Mouse (Mus musculus): ENCODE data around the gene Gm49416.
A peak's percentile ranks its signal among the peaks of the same experiment; 100 is the strongest.
"Not testable (repeated sequence)": the region's sequence is repeated elsewhere in the genome, so short reads cannot be mapped to it uniquely, and the experiment has no call there.

Gm49416 gene

DNA sequence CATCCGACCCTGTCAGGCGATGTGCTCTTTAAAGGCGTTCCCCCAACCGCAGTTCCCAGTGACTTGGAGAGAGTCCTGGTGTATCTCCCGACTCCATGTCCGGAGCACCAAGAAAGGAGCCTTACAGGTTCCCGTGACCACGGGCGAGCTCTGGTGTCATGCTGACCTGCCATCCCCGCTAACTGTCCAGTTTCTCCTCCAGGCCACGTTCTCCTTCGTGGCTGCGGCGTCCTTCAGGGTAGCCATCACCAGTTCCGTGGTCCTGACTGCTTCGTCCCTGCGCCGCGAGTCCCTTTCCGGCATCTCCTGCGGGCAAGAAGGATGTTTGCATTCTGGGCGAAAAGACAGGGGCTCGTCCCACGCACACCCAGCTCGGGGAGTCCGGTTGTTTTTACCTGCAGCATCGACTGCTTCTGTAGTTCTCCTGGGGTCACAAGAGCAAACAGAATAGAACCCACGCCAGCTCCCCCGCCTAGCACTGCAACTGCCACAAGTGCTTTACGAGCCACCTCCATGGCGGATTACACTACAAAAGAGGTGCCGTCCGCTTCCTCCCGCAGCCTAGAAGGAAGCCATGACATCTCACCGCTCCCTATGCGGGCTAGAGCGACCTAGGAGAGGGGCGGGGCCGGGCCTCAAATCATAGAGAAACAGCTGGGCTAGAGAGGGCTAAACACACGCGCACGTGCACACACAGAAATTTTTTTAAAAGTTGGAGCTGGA, 8.3 kb upstream of the Gm49416 start, which contains the start of gene Uqcc3:
Gene Uqcc3 (minus strand): TSS at position 613 of the 723 bp plus-strand sequence.
- peak; percentile 87 for DNase-seq

DNA sequence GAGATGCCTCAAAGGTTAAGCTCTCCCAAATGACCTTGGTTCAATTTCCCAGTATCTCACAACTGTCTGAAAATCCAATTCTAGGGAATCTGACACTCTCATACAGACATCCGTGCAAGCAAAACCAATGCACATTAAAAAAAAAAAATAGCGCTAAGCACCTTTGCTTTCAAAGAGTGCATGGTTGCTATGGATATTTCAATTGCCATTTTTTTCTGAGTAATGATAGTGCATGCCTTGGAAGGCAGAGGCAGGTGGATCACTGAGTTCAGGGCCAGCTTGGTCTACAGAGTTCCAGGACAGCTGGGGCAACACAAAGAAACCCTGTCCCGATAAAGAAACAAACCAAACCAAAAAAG, 7.7 kb upstream of the Gm49416 start:
- no peak for DNase-seq

DNA sequence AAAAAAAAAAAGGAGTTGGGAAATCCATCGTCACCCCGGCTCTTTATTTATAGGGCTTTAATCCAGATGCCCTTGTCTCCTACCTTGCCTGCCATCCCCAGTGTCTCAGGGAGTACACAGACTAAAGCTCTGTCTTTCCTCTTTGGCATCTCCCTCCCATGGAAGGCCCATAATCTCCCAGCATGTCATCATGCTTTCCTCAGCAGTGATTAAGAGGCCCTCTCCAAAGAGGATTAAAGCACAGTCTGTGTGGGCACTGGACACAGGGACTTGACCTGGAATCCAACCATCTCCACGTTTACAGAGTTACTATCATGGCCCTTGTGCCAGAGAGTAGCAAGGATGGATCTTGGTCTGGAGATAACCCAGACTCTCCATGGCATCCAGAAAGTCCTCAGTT, 5.1 kb upstream of the Gm49416 start, which contains the start of the genes Lbhd1 and Gm49403:
Gene Lbhd1 (plus strand): TSS at position 117 of the 400 bp plus-strand sequence.
Gene Gm49403 (plus strand): TSS at position 315 of the 400 bp plus-strand sequence.
- DNase-seq = no peak

DNA sequence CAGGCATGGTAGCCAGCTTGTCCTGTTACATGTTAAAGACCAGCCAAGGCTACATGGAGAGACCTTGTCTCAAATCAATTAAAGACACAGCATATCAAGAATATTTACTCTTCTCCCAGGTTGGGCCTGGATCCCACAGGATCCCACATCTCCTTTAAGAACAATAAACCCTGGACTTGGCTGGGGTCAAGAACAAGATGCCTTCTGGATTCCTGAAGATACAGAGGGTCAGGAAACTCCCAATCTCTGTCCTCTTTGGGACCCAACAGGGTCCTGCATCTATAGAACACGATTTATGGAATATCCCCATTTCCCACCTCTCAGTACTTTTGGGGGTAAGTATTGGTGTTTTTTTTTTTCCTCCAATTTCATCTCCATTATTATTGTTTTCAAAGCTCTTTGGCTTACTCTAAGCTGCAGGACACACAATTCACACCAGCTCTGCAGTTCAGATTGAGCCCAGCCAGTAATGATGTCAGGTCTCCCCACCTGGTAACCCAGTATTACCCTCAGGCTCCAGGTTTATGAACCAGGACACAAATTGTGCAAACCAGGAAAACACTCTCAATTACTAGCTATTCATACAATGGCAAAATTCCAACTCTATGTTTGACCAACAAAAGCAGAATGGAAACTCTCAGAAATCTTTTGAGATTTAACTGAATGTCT, 1.7 kb upstream of the Gm49416 start:
- no peak for DNase-seq

DNA sequence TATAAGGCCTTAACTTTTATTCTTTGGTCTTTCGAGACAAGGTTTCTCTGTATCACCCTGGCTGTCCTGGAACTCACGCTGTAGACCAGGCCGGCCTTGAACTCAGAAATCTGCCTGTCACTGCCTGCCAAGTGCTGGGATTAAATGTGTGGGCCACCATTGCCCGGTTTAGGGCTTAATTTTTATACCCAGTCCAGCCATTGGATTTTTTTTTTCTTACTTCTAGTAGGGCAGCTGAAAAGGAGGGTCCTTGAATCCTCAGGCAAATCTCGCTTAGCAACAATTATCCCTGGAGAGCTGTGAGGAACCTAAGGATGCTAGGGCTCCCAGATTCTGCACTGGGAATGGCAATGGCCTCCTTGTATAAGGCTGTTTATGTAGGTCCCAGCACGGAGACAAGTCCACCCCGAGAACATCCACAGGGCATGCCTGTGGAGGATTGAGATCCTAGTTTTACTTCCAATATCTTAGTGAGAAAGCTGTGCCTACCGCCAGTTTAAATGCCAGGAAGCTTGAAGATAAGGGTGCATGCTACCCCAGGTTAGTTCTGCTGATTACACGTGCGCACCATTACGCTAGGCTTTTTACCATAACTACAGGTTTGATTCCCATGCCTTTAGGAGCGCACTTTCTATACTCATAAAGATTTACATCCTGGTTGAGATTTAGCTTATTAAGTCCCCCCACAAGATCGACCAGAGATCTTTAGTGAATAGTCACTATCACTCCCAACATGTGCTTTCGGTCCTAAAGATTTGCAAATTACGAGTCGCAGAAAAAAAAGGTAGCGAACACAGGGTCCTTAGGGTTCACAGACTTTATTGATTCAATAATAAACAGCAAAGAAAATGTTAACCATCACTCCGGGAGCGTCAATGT, 902 bp upstream of the Gm49416 start:
- no peak for DNase-seq

DNA sequence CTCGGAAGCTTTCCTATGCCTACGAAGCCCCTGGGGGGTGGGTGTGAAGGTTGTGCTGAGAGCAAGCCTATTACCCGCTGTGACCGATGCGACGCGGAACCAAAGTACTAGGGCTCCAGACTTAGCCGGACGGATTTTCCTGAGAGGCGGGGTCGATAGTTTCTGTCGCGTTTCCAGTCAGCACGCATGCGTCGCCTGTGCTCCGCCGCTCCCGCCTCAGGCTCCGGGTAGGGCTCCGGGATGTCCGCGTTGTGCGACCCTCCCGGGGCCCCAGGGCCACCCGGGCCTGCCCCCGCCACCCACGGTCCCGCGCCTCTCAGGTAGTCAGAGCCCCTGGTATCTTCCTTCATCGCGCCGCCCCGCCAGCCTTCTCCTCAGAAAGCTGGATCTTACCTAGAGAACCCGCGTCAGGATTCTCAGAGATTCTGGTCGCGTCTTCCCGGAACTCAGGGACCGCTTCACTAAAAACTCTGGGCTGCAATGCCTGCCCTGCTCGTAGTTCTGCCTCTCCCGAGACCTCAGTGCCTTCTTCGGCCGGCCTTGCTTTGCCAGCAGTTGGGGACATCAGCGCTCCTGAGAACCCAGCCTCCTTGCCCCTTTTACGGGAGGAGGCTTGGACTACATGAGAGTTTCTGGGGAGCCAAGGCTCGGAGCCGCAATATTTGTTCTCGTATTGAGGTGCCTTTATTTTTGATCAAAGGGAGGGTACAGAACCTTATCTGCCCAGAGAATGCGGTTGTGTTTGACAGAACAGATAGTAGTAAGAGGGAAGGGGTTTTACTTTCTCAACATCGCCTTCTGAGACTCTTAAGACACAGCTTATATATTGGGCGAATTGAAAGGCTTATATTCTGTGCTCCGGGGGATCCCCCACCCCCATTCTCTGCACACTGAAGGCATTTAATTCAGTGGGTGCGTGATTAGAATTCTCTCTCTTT, 4.4 kb downstream of the Gm49416 start, which contains the start of gene Ints5:
Gene Ints5 (plus strand): TSS at position 177 of the 938 bp plus-strand sequence.
- DNase-seq = peak; percentile 81

DNA sequence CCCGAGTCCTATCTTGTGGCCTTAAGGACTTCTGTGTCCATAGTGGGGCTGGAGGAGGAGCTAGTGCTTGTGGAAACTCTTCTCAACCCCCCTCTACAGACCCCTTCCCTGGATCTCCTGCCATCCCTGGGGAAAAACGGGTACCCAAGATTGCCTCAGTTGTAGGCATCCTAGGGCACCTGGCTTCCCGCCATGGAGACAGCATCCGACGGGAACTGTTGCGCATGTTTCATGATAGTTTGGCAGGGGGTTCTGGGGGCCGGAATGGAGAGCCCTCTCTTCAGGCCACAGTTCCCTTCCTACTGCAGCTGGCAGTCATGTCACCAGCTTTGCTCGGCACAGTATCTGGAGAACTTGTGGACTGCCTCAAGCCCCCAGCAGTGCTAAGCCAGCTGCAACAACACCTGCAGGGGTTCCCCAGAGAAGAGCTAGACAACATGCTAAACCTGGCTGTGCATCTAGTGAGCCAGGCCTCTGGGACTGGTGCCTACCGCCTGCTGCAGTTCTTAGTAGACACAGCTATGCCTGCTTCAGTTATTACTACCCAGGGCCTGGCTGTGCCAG, 6.8 kb downstream of the Gm49416 start:
- DNase-seq = no peak

DNA sequence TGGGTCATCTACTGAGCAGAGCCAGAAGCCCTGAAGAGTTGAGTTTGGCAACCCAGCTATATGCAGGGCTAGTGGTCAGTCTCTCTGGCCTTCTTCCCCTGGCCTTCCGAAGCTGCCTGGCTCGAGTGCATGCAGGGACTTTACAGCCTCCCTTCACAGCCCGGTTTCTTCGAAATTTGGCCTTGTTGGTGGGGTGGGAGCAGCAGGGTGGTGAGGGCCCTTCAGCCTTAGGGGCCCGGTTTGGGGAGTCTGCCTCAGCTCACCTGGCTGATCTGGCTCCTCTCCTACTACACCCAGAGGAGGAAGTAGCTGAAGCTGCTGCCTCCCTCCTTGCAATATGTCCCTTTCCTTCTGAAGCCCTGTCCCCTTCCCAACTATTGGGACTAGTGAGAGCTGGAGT, 7.5 kb downstream of the Gm49416 start:
- DNase-seq = not testable (repeated sequence)

DNA sequence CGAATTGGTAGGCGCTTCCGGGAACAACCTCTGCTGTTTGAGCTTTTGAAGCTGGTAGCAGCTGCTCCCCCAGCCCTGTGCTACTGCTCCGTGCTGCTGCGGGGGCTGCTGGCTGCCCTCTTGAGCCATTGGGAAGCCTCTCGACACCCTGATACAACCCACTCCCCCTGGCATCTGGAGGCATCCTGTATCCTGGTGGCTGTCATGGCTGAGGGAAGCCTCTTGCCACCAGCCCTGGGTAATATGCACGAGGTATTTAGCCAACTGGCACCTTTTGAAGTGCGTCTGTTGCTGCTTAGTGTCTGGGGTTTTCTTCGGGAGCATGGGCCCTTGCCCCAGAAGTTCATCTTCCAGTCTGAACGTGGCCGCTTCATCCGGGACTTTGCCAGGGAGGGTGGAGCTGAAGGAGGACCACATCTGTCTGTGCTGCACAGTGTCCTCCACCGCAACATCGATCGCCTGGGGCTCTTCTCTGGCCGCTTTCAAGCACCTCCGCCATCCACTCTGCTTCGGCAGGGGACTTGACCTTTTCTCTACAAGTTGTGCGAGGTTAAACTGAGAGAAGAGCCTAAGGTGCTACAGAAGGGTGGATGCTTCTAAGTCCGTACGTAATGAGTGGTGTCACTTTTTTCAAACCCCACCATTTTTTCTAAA, 8.6 kb downstream of the Gm49416 start:
- peak; percentile 29 for DNase-seq

DNA sequence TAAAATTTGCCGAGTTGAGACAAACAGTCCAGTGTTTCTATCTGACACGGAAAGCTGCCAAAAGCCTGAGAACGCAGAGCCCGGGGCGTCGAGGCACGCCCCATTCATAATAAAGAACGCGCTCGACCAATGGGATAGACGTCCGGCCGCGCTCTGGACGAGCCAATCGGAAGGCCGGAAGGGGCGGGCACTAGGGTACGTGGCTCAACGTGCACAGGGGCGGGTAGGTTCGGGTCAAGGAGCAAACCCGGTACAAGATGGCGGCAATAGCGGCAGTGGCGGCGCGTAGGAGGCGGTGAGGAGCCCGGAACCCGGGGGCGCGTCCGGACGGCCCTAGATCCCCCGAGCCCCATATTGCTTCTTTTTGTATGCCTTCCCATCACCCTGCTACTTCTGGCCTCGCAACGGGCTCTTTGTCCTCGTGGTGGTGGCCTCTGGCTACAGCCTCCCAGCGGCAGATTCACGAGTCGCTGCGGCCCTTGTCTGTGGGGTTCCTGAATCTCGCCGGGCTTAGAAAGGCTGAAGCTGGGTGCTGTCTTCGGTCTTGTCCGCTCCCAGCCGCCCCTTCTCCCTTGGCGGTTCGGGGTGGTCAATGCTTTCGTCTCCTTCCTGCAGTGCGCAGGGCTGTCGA, 9.3 kb downstream of the Gm49416 start, which contains the start of gene Ganab:
Gene Ganab (plus strand): TSS at position 207 of the 631 bp plus-strand sequence.
- DNase-seq = peak; percentile 96

DNA sequence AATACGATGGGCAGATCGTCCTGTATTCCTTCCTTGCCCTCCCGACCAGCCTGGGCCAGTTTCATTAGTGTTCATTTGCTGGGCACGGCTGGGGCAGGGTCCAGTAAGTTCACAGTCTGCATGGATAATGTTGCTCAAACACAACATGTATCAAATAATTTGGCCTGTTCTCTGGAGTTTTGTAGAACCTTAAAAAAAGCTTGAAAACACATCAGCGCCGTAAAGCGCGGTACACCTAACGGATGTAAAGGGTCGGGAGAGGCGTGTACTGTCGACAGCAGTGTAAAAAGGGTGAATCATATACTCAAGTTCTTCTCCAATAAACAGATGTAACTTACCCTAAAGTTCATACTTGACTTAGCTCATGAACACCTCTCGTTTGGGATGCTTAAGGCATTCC, 9.8 kb downstream of the Gm49416 start:
- DNase-seq = no peak

DNA sequence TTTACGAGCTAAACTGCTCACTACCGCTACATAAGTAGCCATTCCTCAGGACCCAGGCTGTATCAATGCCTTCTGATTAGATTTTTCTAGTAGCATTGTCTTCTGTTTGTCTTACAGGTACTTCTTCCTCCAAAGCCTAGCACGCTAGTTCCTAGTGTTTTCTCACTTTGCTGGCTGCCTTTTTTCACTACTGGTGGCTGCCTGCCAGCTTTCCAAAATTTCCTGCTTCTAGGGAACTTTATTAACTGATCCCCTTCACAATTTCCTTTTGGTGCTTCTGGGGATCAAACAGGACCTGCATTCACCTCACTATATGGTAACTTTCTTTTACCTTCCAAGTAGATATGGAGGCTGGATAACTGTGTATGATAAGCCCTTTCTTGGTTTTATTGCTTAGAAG, 10.4 kb downstream of the Gm49416 start:
- DNase-seq = no peak

DNA sequence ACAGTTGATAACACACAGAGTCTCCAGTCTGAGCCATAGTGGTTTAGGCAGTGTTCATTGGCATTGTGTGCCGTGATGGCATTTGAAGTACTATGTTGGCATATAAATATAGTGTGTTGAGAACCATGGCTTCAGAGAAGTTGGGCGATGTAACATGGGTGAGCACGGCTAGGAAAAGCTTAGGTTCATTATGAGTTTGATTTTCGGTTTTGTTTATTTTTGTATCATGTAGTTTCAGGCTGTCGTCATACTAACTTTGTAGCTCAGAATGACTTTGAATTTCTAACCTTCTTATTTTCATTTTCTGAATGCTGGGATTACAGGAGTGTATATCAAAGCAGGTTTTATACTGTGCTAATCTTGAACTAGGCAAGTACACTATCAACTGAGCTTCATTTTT, 14.7 kb downstream of the Gm49416 start:
- no peak for DNase-seq

DNA sequence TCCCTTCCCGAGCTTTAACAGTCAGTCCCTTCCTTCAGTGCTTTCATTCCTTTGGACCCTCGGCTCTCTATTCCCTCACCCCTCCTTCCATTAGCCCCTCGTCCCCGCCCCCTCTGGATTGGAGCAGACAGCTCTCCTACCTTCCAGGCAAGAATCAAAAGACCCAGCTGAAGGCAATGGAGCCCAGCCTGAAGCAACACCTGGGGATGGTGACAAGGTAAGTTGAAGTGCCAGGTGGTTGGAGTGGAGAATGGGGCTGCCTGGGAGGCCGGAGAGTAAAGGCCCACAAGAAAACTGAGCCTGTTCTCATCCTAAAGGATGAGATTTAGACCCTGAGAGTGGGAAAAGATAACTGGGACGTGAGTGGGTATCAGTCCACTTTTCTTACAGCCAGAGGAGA, 19.8 kb downstream of the Gm49416 start:
- no peak for DNase-seq

DNA sequence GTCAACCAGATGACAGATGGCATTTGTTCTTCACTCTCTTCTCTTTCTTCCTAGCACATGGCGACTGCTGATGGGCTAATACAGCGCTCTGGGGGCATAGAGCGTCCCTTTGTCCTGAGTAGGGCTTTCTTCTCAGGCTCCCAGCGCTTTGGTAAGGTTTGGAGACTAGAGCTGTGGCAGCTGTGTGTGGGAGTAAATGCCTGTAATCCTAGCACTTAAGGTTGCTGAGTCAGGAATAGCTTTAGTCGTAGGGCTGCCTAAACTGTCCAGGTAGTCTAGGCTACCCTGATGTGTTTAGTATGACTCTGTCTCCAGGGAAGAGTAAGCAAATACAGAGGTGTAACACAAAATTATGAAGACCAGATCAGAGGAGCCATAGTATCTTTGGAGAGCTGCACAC, 23.1 kb downstream of the Gm49416 start:
- DNase-seq = no peak

DNA sequence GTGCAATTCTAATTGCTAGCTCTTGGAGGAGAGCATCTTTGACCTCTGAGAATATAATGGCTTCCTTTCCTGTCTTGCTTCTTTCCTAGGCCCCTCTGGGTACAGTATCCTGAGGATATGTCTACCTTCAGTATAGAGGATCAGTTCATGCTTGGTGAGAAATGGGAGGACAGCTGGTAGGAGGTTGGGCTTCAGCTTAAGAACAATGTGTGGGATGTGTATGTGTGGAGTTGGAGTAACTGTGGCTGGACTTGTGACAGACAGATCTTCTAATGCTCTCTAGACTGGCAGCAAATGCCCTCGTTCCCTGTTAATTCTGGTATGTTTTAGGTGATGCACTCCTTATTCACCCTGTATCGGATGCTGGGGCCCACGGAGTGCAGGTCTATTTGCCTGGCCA, 25.5 kb downstream of the Gm49416 start:
- DNase-seq = no peak

DNA sequence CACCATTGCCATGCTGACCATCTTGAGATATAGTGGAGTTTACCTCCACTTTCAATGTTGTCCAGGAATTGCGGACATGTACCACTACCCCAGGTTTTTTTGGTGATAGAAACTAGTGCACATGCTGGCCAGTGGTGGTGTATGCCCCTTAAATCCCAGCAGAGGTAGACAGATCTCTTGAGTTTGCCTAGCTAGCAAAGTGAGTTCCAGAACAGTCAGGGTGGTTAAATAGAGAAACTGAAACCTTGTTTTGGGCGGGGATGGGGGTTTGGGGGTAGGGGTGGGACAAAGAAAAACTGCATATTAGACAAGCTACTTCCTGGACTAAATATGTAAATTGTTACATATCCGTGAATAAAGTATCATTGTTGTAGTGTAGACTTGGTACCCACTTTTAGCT, 30.3 kb downstream of the Gm49416 start:
- no peak for DNase-seq

DNA sequence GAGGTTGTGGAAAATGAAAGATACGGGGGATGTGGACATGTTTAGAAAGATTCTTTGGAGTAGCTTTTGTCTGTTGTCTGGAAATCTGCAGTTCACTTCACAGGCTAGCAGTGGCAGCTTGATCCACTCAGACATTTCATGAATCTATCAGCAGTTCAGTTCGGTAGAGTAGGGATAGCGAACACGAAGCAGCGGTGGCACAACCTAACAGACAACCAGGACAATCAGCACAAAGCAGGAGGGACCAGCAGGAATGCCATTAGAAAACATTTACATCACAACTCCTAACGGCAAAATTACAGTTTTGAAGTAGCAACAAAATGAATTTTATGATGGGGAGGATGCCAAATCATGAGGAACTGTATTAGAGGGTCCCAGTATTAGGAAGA, 31.0 kb downstream of the Gm49416 start:
- DNase-seq = no peak

DNA sequence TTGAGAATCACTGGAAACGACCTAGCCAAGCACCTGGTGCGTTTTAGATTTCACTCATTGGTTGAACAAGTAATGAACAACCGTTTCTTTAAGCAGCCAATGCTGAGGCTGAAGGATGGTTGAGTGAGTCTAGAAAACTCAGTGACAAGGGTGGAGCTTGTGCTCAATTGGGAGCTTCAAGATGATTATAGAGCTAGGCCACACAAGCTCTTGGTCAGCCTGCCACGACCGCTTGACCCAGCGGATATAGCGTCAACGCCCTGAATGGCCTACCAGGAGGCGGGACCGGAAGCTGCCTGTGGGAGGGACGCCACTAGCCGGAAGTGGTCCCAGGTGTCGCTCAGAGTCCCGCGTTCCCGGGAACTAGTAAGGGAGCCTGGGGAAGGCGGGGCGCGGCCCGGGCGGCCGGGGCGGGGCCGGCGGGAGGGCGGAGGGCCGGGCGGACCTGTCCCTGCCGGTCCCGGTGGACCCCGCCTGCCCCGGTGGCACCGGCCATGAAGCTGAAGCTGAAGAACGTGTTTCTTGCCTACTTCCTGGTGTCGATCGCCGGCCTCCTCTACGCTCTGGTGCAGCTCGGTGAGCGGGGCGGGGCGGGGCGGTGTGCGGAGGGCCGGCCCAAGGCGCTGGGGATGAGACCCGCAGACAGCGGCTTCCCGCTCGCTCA, 31.5 kb downstream of the Gm49416 start, which contains the start of gene B3gat3:
Gene B3gat3 (plus strand): TSS at position 302 of the 664 bp plus-strand sequence.
- peak; percentile 94 for DNase-seq

DNA sequence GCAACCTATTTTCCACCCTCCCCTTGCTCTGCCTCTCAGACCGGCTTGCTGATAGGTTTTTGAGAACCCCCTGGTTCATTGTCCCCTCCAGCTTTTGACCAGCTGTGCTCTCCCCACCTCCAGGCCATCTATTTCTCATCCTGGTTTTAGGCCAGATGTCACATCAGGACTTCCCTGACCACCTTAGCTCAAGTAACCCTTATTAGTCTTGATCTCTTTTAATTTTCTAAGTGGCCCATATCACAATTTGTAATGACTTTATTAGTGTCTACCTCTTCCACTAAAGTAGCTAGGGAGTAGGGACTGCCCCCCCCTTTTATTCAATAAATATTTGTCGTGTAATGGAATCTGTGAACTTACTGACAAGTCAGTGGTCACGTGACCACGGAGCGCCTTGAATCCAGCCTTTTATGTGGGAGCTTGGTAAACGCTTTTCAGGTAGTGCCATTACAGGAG, 32.1 kb downstream of the Gm49416 start:
- DNase-seq = no peak
